8 mouse cellular contexts compared by ENCODE assay signal in genomic region chr3:93505960-93506863, GRCm38 (mm10). TPM values are rescaled to one million over a fixed set of nuclear protein-coding genes. Genes with fewer than 3 reads are reported as not detected.
DNase-seq lines count a peak whose midpoint lies in the region; ATAC-seq lines count a peak whose summit lies in the region.

No protein-coding gene starts in this region.

- H3K27me3 ChIP-seq in midbrain, embryonic 15.5 days (replicated peaks) = no peaks in the 10 kb centered on the region
- no peaks in the 10 kb centered on the region for H3K27me3 ChIP-seq in midbrain, embryonic 10.5 days (ENCODE audit: low read depth, poor library complexity, severe bottlenecking)
- no peaks in the 10 kb centered on the region for H3K27me3 ChIP-seq in intestine, embryonic 15.5 days (replicated peaks)
- H3K27me3 ChIP-seq in liver, embryonic 15.5 days = no peaks in the 10 kb centered on the region
- no peaks in the 10 kb centered on the region for H3K27me3 ChIP-seq in midbrain, embryonic 14.5 days (ENCODE audit: control insufficient read depth, insufficient read depth, low read length)

- H3K9me3 ChIP-seq in midbrain, embryonic 15.5 days = peaks cover 4% of the 10 kb centered on the region; the same call in 1 of the 2 replicates
- H3K9me3 ChIP-seq in midbrain, embryonic 10.5 days (replicated peaks) = no peaks in the 10 kb centered on the region
- no peaks in the 10 kb centered on the region for H3K9me3 ChIP-seq in intestine, embryonic 15.5 days
- no peaks in the 10 kb centered on the region for H3K9me3 ChIP-seq in liver, embryonic 15.5 days (replicated peaks)
- H3K9me3 ChIP-seq in midbrain, embryonic 14.5 days (ENCODE audit: control insufficient read depth, low read length) = 0 out of 2 replicates have a peak, but pooled peaks cover 3% of the 10 kb centered on the region

- no peak overlapping the region for H3K9ac ChIP-seq in midbrain, embryonic 15.5 days
- no peak overlapping the region for H3K9ac ChIP-seq in intestine, embryonic 15.5 days
- no peak overlapping the region for H3K9ac ChIP-seq in liver, embryonic 15.5 days
- H3K9ac ChIP-seq in midbrain, embryonic 14.5 days (replicated peaks; ENCODE audit: low read length) = no peak overlapping the region

- no peak for DNase-seq in midbrain, embryonic 10.5 days (ENCODE audit: low spot score)
- DNase-seq in spleen, postnatal 14 days (ENCODE audit: low spot score in 2 of 2) = peak; percentile 60 to 72
- no peak for DNase-seq in c-Kit-positive CD71-positive TER-119-positive erythroid progenitor cells, embryonic 14.5 days (ENCODE audit: low spot score)
- DNase-seq in midbrain, embryonic 14.5 days = no peak

- 0 out of 2 replicates have a peak overlapping the region, but pooled peaks have one; percentile 5 for H3K4me2 ChIP-seq in midbrain, embryonic 15.5 days
- peak overlapping the region; percentile 48 for H3K4me2 ChIP-seq in intestine, embryonic 15.5 days (replicated peaks)
- peak overlapping the region; percentile 27; the same call in 1 of the 2 replicates for H3K4me2 ChIP-seq in liver, embryonic 15.5 days
- H3K4me2 ChIP-seq in midbrain, embryonic 14.5 days (ENCODE audit: low read length) = no peak overlapping the region

- no peak overlapping the region for H3K27ac ChIP-seq in midbrain, embryonic 15.5 days
- H3K27ac ChIP-seq in midbrain, embryonic 10.5 days (replicated peaks) = no peak overlapping the region
- peak overlapping the region; percentile 73 for H3K27ac ChIP-seq in intestine, embryonic 15.5 days
- no peak overlapping the region for H3K27ac ChIP-seq in liver, embryonic 15.5 days (replicated peaks)
- no peak overlapping the region for H3K27ac ChIP-seq in midbrain, embryonic 14.5 days (replicated peaks; ENCODE audit: low read depth, low read length)

- no peak; the same call in 1 of the 2 replicates for ATAC-seq in midbrain, embryonic 15.5 days (replicated peaks)
- ATAC-seq in common myeloid progenitor, adult 5-6 weeks (replicated peaks; ENCODE audit: low read depth, poor library complexity, severe bottlenecking) = peak; percentile 97
- ATAC-seq in intestine, embryonic 15.5 days = peak; percentile 95
- peak; percentile 44 for ATAC-seq in liver, embryonic 15.5 days (ENCODE audit: insufficient read depth)
- ATAC-seq in midbrain, embryonic 14.5 days (ENCODE audit: low FRiP score, low TSS enrichment) = no peak

- whole genome bisulfite sequencing in midbrain, embryonic 15.5 days = 44% methylated on average over 30 of the region's 30 CpGs
- 43% methylated on average over 30 of the region's 30 CpGs for WGBS in midbrain, embryonic 10.5 days
- 31% methylated on average over 30 of the region's 30 CpGs for WGBS in intestine, embryonic 15.5 days
- 23% methylated on average over 30 of the region's 30 CpGs for WGBS in liver, embryonic 15.5 days (ENCODE audit: insufficient replicate concordance)
- 47% methylated on average over 30 of the region's 30 CpGs for WGBS in midbrain, embryonic 14.5 days

- no peaks in the 10 kb centered on the region for H3K36me3 ChIP-seq in midbrain, embryonic 15.5 days (replicated peaks)
- no peaks in the 10 kb centered on the region for H3K36me3 ChIP-seq in midbrain, embryonic 10.5 days
- H3K36me3 ChIP-seq in intestine, embryonic 15.5 days = no peaks in the 10 kb centered on the region
- no peaks in the 10 kb centered on the region for H3K36me3 ChIP-seq in liver, embryonic 15.5 days (replicated peaks)
- no peaks in the 10 kb centered on the region for H3K36me3 ChIP-seq in midbrain, embryonic 14.5 days (ENCODE audit: control insufficient read depth, insufficient read depth, low read length)

- no peak overlapping the region for H3K4me3 ChIP-seq in midbrain, embryonic 15.5 days
- no peak overlapping the region for H3K4me3 ChIP-seq in midbrain, embryonic 10.5 days
- peak overlapping the region; percentile 24 for H3K4me3 ChIP-seq in intestine, embryonic 15.5 days (replicated peaks)
- H3K4me3 ChIP-seq in liver, embryonic 15.5 days (replicated peaks) = no peak overlapping the region
- no peak overlapping the region for H3K4me3 ChIP-seq in midbrain, embryonic 14.5 days (replicated peaks; ENCODE audit: low read depth, low read length)

- H3K4me1 ChIP-seq in midbrain, embryonic 15.5 days = no peaks in the 10 kb centered on the region
- H3K4me1 ChIP-seq in midbrain, embryonic 10.5 days = no peaks in the 10 kb centered on the region
- no peaks in the 10 kb centered on the region for H3K4me1 ChIP-seq in intestine, embryonic 15.5 days (replicated peaks)
- no peaks in the 10 kb centered on the region for H3K4me1 ChIP-seq in liver, embryonic 15.5 days (replicated peaks)
- H3K4me1 ChIP-seq in midbrain, embryonic 14.5 days (ENCODE audit: control insufficient read depth, insufficient read depth, low read length) = no peaks in the 10 kb centered on the region

RNA-seq across cellular contexts. Expression of gene S100a11, which starts 14.1 kb away (rescaled TPM):
- polyA plus RNA-seq in midbrain, embryonic 15.5 days (2015; fragmentation: Nextera tagmentation; extraction: Ambion mirVana) = 158 and 167 TPM in 2 replicates
- 245 and 305 TPM in 2 replicates for polyA plus RNA-seq in midbrain, embryonic 10.5 days (2016; fragmentation: Nextera tagmentation; extraction: Ambion mirVana)
- total RNA-seq in common myeloid progenitor, adult 5-6 weeks (2017) = 45.4 and 46.0 TPM in 2 replicates
- 826 and 951 TPM in 2 replicates for polyA plus RNA-seq in intestine, embryonic 15.5 days (2015; fragmentation: Nextera tagmentation; extraction: Ambion mirVana)
- 167 and 201 TPM in 2 replicates for polyA plus RNA-seq in liver, embryonic 15.5 days (2015; fragmentation: Nextera tagmentation; extraction: Ambion mirVana)
- polyA plus RNA-seq in midbrain, embryonic 14.5 days (2014; fragmentation: Nextera tagmentation; extraction: Ambion mirVana) = 94.0 and 157 TPM in 2 replicates

RNA-seq across cellular contexts. Expression of gene Tchhl1, which starts 37.7 kb away (rescaled TPM):
- polyA plus RNA-seq in midbrain, embryonic 15.5 days (2015; fragmentation: Nextera tagmentation; extraction: Ambion mirVana) = not detected in 2 replicates
- not detected in 2 replicates for polyA plus RNA-seq in midbrain, embryonic 10.5 days (2016; fragmentation: Nextera tagmentation; extraction: Ambion mirVana)
- total RNA-seq in common myeloid progenitor, adult 5-6 weeks (2017) = not detected in 2 replicates
- polyA plus RNA-seq in intestine, embryonic 15.5 days (2015; fragmentation: Nextera tagmentation; extraction: Ambion mirVana) = not detected in 2 replicates
- polyA plus RNA-seq in liver, embryonic 15.5 days (2015; fragmentation: Nextera tagmentation; extraction: Ambion mirVana) = not detected in 2 replicates
- polyA plus RNA-seq in midbrain, embryonic 14.5 days (2014; fragmentation: Nextera tagmentation; extraction: Ambion mirVana) = not detected in 2 replicates

RNA-seq across cellular contexts. Expression of gene S100a10, which starts 48.7 kb away (rescaled TPM):
- 90.5 and 102 TPM in 2 replicates for polyA plus RNA-seq in midbrain, embryonic 15.5 days (2015; fragmentation: Nextera tagmentation; extraction: Ambion mirVana)
- 153 and 169 TPM in 2 replicates for polyA plus RNA-seq in midbrain, embryonic 10.5 days (2016; fragmentation: Nextera tagmentation; extraction: Ambion mirVana)
- 282 and 405 TPM in 2 replicates for total RNA-seq in common myeloid progenitor, adult 5-6 weeks (2017)
- polyA plus RNA-seq in intestine, embryonic 15.5 days (2015; fragmentation: Nextera tagmentation; extraction: Ambion mirVana) = 640 and 689 TPM in 2 replicates
- 48.2 and 50.9 TPM in 2 replicates for polyA plus RNA-seq in liver, embryonic 15.5 days (2015; fragmentation: Nextera tagmentation; extraction: Ambion mirVana)
- 67.9 and 86.5 TPM in 2 replicates for polyA plus RNA-seq in midbrain, embryonic 14.5 days (2014; fragmentation: Nextera tagmentation; extraction: Ambion mirVana)

Comparison
In these comparisons a context has a peak if more than half of its experiments do, and no peak if none do; other contexts are left out.
1. ATAC-seq: peak in common myeloid progenitor, adult 5-6 weeks (single experiment), intestine, embryonic 15.5 days (single experiment) and liver, embryonic 15.5 days (single experiment); none in midbrain, embryonic 15.5 days (single experiment) and midbrain, embryonic 14.5 days (single experiment).
2. DNase-seq: peak in spleen, postnatal 14 days (2 of 2); none in midbrain, embryonic 10.5 days (single experiment), c-Kit-positive CD71-positive TER-119-positive erythroid progenitor cells, embryonic 14.5 days (single experiment) and midbrain, embryonic 14.5 days (single experiment).